Mouse (Mus musculus) layer of hippocampus, postnatal 10 days (tissue): ENCODE measurements around the gene Clec1b. TPM values are rescaled to one million over a fixed set of nuclear protein-coding genes. Genes with fewer than 3 reads are reported as not detected.

ENCODE experiments used
- DNase-seq, 2 experiments: peaks; one replicate each; pipeline ENCODE4 v3.0.0; 2021; ENCODE audit warnings: low spot score in 2 of 2
- total RNA-seq, 2 experiments: library from RNA; stranded (reverse); gene quantifications; 2 replicates each; pipeline ENCODE4 v1.2.3; 2021

Gene Clec1b
- total RNA-seq, 2 experiments from 2014 or later, result 0.32 to 0.62 TPM

DNA sequence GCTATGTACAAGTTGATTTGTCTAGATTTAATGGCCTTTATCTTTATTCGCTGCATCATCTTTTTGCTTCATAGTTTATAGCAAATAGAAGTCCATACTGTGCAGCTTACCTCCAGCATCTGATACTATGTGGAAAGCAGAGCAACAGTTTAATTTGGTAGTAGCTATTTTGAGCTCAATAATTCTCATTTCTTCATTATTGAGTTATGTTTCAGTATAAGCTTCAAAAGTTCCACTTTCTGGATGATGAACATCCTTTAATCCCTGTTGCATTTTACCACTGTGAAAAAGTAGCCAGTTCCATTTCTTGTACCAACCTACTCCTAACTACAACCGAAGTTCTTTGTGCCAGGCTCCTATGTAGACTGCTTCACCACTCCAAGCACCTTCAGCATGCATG, 11.5 kb downstream of the Clec1b start, which contains the start of gene Clec9a:
TSS of gene Clec9a (plus strand) at position 301 of the 400 bp plus-strand sequence.
- DNase-seq, result no peak

DNA sequence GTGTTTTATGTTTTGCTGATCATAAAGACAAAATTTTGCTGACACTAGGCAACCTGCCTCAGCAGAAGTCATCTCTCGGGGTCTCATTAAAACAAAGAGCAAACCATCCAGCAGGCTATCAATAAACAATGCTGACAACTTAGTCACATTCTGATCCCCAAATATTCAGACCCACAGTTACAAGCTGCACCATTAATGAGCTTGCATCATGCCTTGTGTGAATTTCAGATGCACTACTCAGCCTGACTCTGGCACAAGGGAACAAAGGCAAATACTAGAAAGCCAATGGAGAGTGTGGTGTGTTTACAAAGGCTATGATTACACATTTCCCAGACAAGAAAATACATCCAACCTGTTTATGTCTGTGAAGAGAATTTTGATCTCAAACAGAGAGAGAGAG, 17.1 kb downstream of the Clec1b start:
- DNase-seq, result no peak

DNA sequence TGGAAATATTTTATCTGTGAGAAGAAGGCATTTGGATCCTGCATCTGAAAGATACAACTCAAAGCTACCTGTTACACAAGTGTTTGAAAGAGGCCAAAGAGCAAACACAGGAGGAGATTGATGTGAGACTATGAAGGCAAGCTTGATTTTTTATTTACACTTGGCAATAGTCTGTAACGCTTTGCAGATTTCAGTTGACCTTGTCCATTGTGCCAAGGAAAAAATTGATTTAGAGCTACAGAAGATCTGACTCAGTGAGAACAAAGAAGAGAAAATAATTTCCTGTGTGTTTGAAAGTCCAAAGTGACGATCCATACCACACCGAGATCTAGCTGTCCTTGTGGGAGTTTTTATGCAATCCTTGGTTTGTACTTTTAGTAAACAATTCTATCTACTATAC, 25.2 kb downstream of the Clec1b start:
- DNase-seq, result no peak

DNA sequence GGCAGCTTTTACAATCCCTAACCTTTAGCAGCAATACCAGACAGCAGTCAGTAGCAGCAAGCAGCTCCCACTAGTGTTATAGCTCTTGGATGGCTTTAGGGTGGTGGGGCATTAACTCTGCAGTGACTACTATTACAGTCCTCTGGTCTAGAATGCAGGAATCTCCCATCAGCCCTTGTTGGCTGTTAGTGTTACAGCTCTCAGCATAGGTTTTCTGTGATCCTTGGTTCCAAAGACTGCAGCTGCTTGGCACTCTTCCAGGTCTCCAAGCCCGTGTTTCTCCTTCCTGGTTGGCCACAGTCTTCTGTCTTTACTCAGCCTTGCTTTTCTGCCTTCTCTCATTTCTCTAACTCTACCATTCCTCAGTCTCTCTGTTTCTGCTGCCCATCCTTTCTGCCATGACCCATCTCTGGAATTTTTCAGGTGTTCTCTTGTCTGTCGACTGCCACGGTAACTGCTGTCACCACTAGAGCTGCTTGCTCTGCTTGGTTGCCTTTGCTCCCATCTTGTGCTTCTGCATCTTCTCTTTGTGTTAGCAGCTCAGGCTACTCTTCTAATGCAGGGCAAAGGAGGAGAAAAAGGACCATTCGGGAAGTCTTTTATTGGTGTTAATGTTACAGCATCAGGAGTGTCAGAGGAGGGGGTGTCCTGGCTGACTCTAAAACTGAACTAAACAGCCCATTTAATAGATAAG, 26.1 kb downstream of the Clec1b start:
- DNase-seq, result no peak

DNA sequence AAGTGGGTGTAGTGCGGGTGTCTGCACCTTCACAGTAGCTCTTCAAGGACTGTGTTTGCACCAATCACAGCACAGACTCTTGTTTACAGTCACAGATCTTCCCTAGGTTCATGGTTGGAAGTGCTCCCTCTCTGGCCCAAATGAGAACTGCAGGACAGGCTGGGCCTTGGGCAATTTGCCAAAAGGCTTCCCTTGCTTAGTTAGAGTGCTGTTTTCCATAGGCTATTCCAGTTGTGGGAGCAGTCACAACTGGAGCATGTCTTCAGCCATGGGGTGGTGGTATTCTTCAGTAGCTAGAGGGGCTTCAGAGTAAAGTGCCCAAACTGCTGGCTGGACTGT, 26.6 kb downstream of the Clec1b start:
- peak; percentile 79 to 82 for DNase-seq

DNA sequence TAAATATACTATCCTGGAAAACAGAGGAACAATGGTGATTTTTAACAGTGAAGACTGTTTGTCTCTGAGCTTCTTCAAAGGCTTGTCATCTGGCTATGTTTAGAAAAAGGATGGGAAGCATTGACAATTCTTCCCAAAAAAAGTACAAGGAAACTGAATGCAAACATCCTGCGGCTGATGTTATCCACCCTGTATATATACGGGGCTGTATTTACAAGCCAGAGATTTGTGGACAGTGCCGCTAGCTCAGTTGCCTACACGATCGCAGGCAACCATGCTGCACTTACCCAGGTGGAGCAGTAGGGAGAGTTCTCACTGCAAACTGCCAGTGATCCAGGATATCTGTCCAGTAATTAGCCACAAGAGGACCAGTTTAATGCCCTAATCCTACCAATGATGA, 28.1 kb downstream of the Clec1b start:
- no peak for DNase-seq

GRCm38 (mm10) chr6:129425812-129426211, 28.7 kb downstream of the Clec1b start:
- no peak for DNase-seq

GRCm38 (mm10) chr6:129427281-129427680, 30.2 kb downstream of the Clec1b start:
- DNase-seq, result no peak

GRCm38 (mm10) chr6:129434239-129434638, 37.1 kb downstream of the Clec1b start:
- DNase-seq, result no peak

- no peak for DNase-seq
Observed at GRCm38 (mm10) chr6:129436025-129436424, 38.9 kb downstream of the Clec1b start.

GRCm38 (mm10) chr6:129438033-129438432, 40.9 kb downstream of the Clec1b start:
- DNase-seq, result no peak

GRCm38 (mm10) chr6:129449743-129450142, 52.6 kb downstream of the Clec1b start:
- no peak for DNase-seq

DNA sequence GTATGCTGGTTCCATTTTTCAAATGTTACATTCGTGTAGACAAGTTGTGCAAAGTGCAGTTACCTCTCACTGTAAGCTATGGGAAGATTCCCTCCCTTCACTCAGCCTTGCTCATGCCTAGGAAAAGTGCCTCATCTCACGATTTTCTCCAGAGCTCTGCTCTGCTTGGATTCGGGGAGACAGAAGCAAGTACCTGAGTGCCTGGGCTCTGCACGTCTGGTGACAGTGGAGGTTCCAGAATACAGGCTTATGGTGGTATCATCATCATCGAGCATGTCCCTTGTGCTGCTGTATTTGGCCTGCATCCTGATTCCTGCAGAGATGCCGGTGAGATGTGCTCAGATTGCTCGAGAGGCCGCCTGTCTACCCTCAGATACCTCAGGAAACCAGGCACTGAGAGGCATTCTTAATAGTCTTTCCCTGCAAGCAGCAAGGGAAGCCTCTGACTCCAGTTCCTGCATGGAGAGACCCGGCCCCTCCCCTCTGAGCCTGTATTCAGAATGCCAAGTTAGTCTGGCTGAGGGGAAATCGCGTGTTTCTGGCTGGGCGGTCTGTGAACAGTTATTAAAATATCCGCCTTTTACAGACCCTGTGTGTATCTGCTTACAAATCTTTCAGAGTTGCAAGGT, 54.4 kb downstream of the Clec1b start, which contains the start of gene Clec1a:
TSS of gene Clec1a (minus strand) at position 590 of the 629 bp plus-strand sequence.
- DNase-seq, result peak in 1 of 2 experiments; percentile 27

Other genes starting within 250 kb of the Clec1b start
- gene Clec2d, start 216.7 kb upstream of the Clec1b start, total RNA-seq, result 1 to 10 TPM; 5.2 to 5.8 TPM
- not detected for gene Cd69, start 121.9 kb upstream of the Clec1b start, total RNA-seq
- not detected for gene 4922502D21Rik, start 65.5 kb upstream of the Clec1b start, total RNA-seq
- not detected for gene Clec12a, start 54.6 kb upstream of the Clec1b start, total RNA-seq
- not detected for gene Clec12b, start 11.4 kb upstream of the Clec1b start, total RNA-seq
- gene Clec9a, start 11.6 kb downstream of the Clec1b start, total RNA-seq, result not detected
- gene Clec1a, start 54.7 kb downstream of the Clec1b start, total RNA-seq, result 1 to 10 TPM; 3.1 to 3.3 TPM
- gene Olr1, start 109.9 kb downstream of the Clec1b start, total RNA-seq, result not detected
- not detected for gene Tmem52b, start 115.3 kb downstream of the Clec1b start, total RNA-seq
- gene Gabarapl1, start 135.9 kb downstream of the Clec1b start, total RNA-seq, result 100 to 1,000 TPM; 386 to 427 TPM
- gene Klre1, start 180.6 kb downstream of the Clec1b start, total RNA-seq, result not detected
- not detected for gene Klrd1, start 194.5 kb downstream of the Clec1b start, total RNA-seq
- not detected for gene Klrk1, start 226.6 kb downstream of the Clec1b start, total RNA-seq
- gene Klrc3, start 246.0 kb downstream of the Clec1b start, total RNA-seq, result not detected